Mouse (Mus musculus) megakaryocyte, embryonic 14.5 days (primary cell): Measurements from ENCODE around the gene Ptpn22. TPM values are rescaled to one million over a fixed set of nuclear protein-coding genes. Genes with fewer than 3 reads are reported as not detected.
"Not testable (repeated sequence)": the region's sequence is repeated elsewhere in the genome, so short reads cannot be mapped to it uniquely, and the experiment has no call there.

ENCODE experiments used
- H3K27me3 ChIP-seq: replicated peaks from 2 replicates; pipeline ENCODE3; 2012; ENCODE audit warnings: inconsistent platforms
- H3K36me3 ChIP-seq: replicated peaks from 2 replicates; pipeline ENCODE3; 2012; ENCODE audit warnings: low read length, inconsistent platforms, mixed read lengths
- H3K4me1 ChIP-seq: 2 replicates; pipeline ENCODE4 v1.6.1; 2012; ENCODE audit warnings: inconsistent platforms
- H3K4me3 ChIP-seq: replicated peaks from 2 replicates; pipeline ENCODE3; 2012; ENCODE audit warnings: moderate library complexity, mild to moderate bottlenecking, inconsistent platforms
- H3K9me3 ChIP-seq: 2 replicates; pipeline ENCODE4 v1.6.1; 2012; ENCODE audit warnings: inconsistent platforms
- FLI1 ChIP-seq: IDR thresholded peaks from 2 replicates; pipeline ENCODE4 v1.6.1; 2012; ENCODE audit warnings: low read length, inconsistent platforms, mixed read lengths
- GATA1 ChIP-seq: IDR thresholded peaks from 3 replicates; pipeline ENCODE4 v1.6.1; 2012; ENCODE audit warnings: mixed read lengths, low read length, inconsistent platforms, borderline replicate concordance
- polyA plus RNA-seq: library from polyadenylated mRNA; stranded (reverse); fragments of >175 nt; gene quantifications from 2 replicates; pipeline ENCODE4 v1.2.3, GENCODE M21; 2012; ENCODE audit warnings: low replicate concordance; ENCODE audit not compliant: insufficient read depth

Ptpn22 gene
- 3.6 TPM in 1 of 2 replicates, not detected in the other for polyA plus RNA-seq

GRCm38 (mm10) chr3:103858881-103859801 is at the start of gene Ptpn22:
Gene Ptpn22, plus strand, starts transcription at chr3:103859795.
- Histone ChIP-seq H3K27me3 (no peaks in the 10 kb centered on the region), H3K4me1 (peaks cover 73% of the 10 kb centered on the region), H3K36me3 (peaks cover 6% of the 10 kb centered on the region), H3K9me3 (no peaks in the 10 kb centered on the region), H3K4me3 (peak within 1 kb of the TSS; percentile 90)
- TF ChIP-seq FLI1 (no peak), GATA1 (no peak)

GRCm38 (mm10) chr3:103809799-103810150 is 49.8 kb upstream of the Ptpn22 start:
- Histone ChIP-seq H3K9me3 (no peaks in the 10 kb centered on the region), H3K36me3 (peaks cover 65% of the 10 kb centered on the region), H3K4me1 (peaks cover 65% of the 10 kb centered on the region), H3K27me3 (no peaks in the 10 kb centered on the region), H3K4me3 (peak overlapping the region; percentile 97)
- TF ChIP-seq FLI1 (no peak), GATA1 (no peak)

GRCm38 (mm10) chr3:103810967-103811366 is 48.6 kb upstream of the Ptpn22 start:
- Histone ChIP-seq H3K4me1 (peaks cover 63% of the 10 kb centered on the region), H3K36me3 (peaks cover 66% of the 10 kb centered on the region), H3K9me3 (no peaks in the 10 kb centered on the region), H3K27me3 (no peaks in the 10 kb centered on the region), H3K4me3 (peak overlapping the region; percentile 86)
- TF ChIP-seq GATA1 (no peak), FLI1 (no peak)

- H3K4me1 ChIP-seq, result peaks cover 8% of the 10 kb centered on the region; the same call in 1 of the 2 replicates
- H3K9me3 ChIP-seq, result no peaks in the 10 kb centered on the region
- no peak overlapping the region for H3K4me3 ChIP-seq
- H3K27me3 ChIP-seq, result no peaks in the 10 kb centered on the region
- no peak for TF ChIP-seq FLI1
- no peak for TF ChIP-seq GATA1
- peaks cover 51% of the 10 kb centered on the region for H3K36me3 ChIP-seq
Measured at GRCm38 (mm10) chr3:103827548-103827947, 32.0 kb upstream of the Ptpn22 start.

- H3K4me1 ChIP-seq, result peaks cover 4% of the 10 kb centered on the region; the same call in 1 of the 2 replicates
- no peaks in the 10 kb centered on the region for H3K9me3 ChIP-seq
- H3K27me3 ChIP-seq, result no peaks in the 10 kb centered on the region
- TF ChIP-seq GATA1 (no peak), FLI1 (no peak)
- no peak overlapping the region for H3K4me3 ChIP-seq
- H3K36me3 ChIP-seq, result peaks cover 37% of the 10 kb centered on the region
Measured at GRCm38 (mm10) chr3:103829036-103829435, 30.6 kb upstream of the Ptpn22 start.

- peaks cover 31% of the 10 kb centered on the region for H3K36me3 ChIP-seq
- not testable (repeated sequence) for H3K4me1 ChIP-seq, H3K27me3 ChIP-seq, H3K9me3 ChIP-seq, H3K4me3 ChIP-seq
Measured at GRCm38 (mm10) chr3:103830681-103831080, 28.9 kb upstream of the Ptpn22 start.

- Histone ChIP-seq H3K27me3 (no peaks in the 10 kb centered on the region), H3K4me1 (peaks cover 8% of the 10 kb centered on the region), H3K36me3 (peaks cover 31% of the 10 kb centered on the region), H3K9me3 (no peaks in the 10 kb centered on the region), H3K4me3 (no peak overlapping the region)
- TF ChIP-seq FLI1 (no peak), GATA1 (no peak)
Measured at GRCm38 (mm10) chr3:103831146-103831545, 28.4 kb upstream of the Ptpn22 start.

- H3K36me3 ChIP-seq, result peaks cover 28% of the 10 kb centered on the region
- H3K27me3 ChIP-seq, result no peaks in the 10 kb centered on the region
- no peak for TF ChIP-seq GATA1
- no peak for TF ChIP-seq FLI1
- peaks cover 8% of the 10 kb centered on the region for H3K4me1 ChIP-seq
- H3K9me3 ChIP-seq, result no peaks in the 10 kb centered on the region
- H3K4me3 ChIP-seq, result no peak within 1 kb of the TSS
Measured at GRCm38 (mm10) chr3:103832426-103832825, 27.2 kb upstream of the Ptpn22 start, which contains the start of gene Bcl2l15. Gene Bcl2l15, plus strand, starts transcription at chr3:103832601.

- peaks cover 34% of the 10 kb centered on the region for H3K36me3 ChIP-seq
- no peak overlapping the region for H3K4me3 ChIP-seq
- no peaks in the 10 kb centered on the region for H3K9me3 ChIP-seq
- TF ChIP-seq FLI1 (no peak), GATA1 (no peak)
- peaks cover 8% of the 10 kb centered on the region for H3K4me1 ChIP-seq
- H3K27me3 ChIP-seq, result no peaks in the 10 kb centered on the region
Measured at GRCm38 (mm10) chr3:103834001-103834400, 25.6 kb upstream of the Ptpn22 start.

GRCm38 (mm10) chr3:103835272-103835950 is 24.2 kb upstream of the Ptpn22 start:
- TF ChIP-seq GATA1 (no peak), FLI1 (no peak)
- H3K9me3 ChIP-seq, result no peaks in the 10 kb centered on the region
- peaks cover 37% of the 10 kb centered on the region for H3K36me3 ChIP-seq
- H3K27me3 ChIP-seq, result no peaks in the 10 kb centered on the region
- peaks cover 8% of the 10 kb centered on the region for H3K4me1 ChIP-seq
- H3K4me3 ChIP-seq, result no peak overlapping the region
